Mouse (Mus musculus) kidney, adult 2 months (tissue): Measurements from ENCODE around the gene Zfp683.

Experiments used
- CTCF ChIP-seq: fragments of 200-500 bp; conservative IDR thresholded peaks from 2 replicates; pipeline ENCODE4 v1.5.1; 2011; ENCODE audit warnings: low read depth, mild to moderate bottlenecking, control low read depth, low read length, moderate library complexity, mixed read lengths; ENCODE audit not compliant: insufficient read depth, insufficient read length
- POLR2A ChIP-seq: fragments of 200-500 bp; IDR thresholded peaks from one replicate; pipeline ENCODE4 v1.6.1; 2011; ENCODE audit warnings: low read depth, low read length, control low read depth

GRCm38 (mm10) chr4:134041317-134042123 lies 12.1 kb upstream of the Zfp683 start:
- TF ChIP-seq CTCF (no peak), POLR2A (no peak)
